Mouse (Mus musculus) testis, postnatal 10 days (tissue): Measurements from ENCODE around the gene Hnrnpc.

ENCODE experiments used
- DNase-seq: peaks from one replicate; pipeline ENCODE4 v3.0.0; 2021; ENCODE audit warnings: low spot score

Hnrnpc gene

DNA sequence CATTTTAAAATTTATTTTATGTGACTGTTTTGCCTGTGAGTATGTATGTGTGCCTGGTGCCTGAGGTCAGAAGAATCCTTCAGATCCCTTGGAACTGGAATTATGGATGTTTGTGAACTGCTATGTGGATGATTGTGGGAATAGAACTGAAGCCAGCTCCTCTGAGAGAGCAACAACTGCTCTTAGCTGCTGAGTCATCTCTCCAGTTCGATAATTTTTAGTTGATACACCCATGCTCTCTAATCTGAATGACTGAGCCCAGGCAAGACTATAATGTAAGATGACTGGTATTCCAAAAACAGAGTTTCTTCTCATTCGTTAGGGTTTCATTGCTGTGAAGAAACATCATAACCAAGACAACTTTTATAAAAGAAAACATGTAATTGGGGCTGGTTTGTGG, 79.7 kb downstream of the Hnrnpc start:
- no peak for DNase-seq
